8 mouse cellular contexts compared by ENCODE assay signal in the genomic region with DNA sequence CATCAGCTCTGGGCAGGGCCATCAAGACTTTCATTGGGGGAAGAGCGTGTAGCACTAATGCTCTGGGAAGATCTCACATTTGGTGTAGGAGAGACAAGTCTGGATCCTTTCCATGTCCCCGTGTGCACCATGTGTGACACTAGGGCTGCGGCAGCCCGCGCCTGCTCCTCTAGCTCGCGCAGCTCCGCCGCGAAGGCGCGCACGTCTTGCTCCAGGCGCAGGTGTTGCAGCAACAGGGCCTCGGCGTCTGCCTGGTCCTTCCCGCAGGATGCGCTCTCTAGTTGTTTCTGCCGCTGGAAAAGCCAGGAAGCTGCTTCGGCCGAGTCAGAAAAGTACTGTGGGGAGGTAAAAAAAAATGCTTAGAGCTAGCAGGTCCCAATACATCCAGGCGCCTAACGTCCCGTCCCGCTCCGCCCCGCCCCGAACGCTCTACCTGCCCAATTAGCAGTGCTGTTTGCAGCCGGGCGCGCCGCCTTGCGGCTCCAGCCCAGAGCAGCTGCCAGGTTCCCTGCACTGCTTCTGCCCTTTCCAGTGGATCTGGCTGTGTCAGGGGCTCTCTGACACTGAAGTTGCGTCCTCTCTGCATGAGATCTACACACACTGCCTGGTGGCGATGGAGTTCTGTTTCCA. TPM values are rescaled to one million over a fixed set of nuclear protein-coding genes. Genes with fewer than 3 reads are reported as not detected.
DNase-seq lines count a peak whose midpoint lies in the region; ATAC-seq and TF ChIP-seq lines count a peak whose summit lies in the region.

No protein-coding gene starts in this region.

- TF ChIP-seq CTCF in hindbrain, postnatal 0 days (IDR thresholded peaks at IDR 0.05; ENCODE audit: low read depth) = peak; percentile 73

- no peaks in the 10 kb centered on the region for H3K36me3 ChIP-seq in forebrain, embryonic 14.5 days (ENCODE audit: control insufficient read depth, insufficient read depth, low read length)
- no peaks in the 10 kb centered on the region for H3K36me3 ChIP-seq in hindbrain, postnatal 0 days (ENCODE audit: insufficient read depth, low read length)
- H3K36me3 ChIP-seq in limb, embryonic 11.5 days (ENCODE audit: control insufficient read depth, insufficient read depth, low read length) = no peaks in the 10 kb centered on the region
- H3K36me3 ChIP-seq in splenic B cell, adult 2 months (ENCODE audit: control insufficient read depth, insufficient read depth, low read length, poor library complexity, severe bottlenecking) = no peaks in the 10 kb centered on the region

- no peak overlapping the region for H3K27ac ChIP-seq in forebrain, embryonic 14.5 days (ENCODE audit: low read depth, low read length)
- no peak overlapping the region for H3K27ac ChIP-seq in hindbrain, postnatal 0 days
- H3K27ac ChIP-seq in limb, embryonic 11.5 days (replicated peaks; ENCODE audit: low read depth, low read length) = no peak overlapping the region

- peak; percentile 70 for DNase-seq in Muller cell, postnatal 12 days (ENCODE audit: inconsistent ontology term)
- peak; percentile 55 for DNase-seq in cerebellum, adult 11 months
- peak; percentile 59 for DNase-seq in forebrain, embryonic 14.5 days (ENCODE audit: low spot score)
- DNase-seq in hindbrain, postnatal 0 days (ENCODE audit: low spot score) = peak; percentile 71
- DNase-seq in limb, embryonic 11.5 days (ENCODE audit: low spot score) = peak; percentile 75
- DNase-seq in mesoderm, embryonic 11.5 days (ENCODE audit: low read depth, low spot score) = peak; percentile 39
- DNase-seq in splenic B cell, adult 2 months (ENCODE audit: low read depth, low spot score) = peak; percentile 48
- DNase-seq in layer of hippocampus, adult 9-10 months (ENCODE audit: low spot score) = no peak

- H3K4me3 ChIP-seq in forebrain, embryonic 14.5 days (ENCODE audit: low read depth, low read length) = peak overlapping the region; percentile 28
- H3K4me3 ChIP-seq in hindbrain, postnatal 0 days (ENCODE audit: low read length) = peak overlapping the region; percentile 37
- peak overlapping the region; percentile 26 for H3K4me3 ChIP-seq in limb, embryonic 11.5 days (ENCODE audit: low read depth, low read length)

- peak; percentile 63; the same call in 1 of the 2 replicates for ATAC-seq in forebrain, embryonic 14.5 days
- peak; percentile 80 for ATAC-seq in hindbrain, postnatal 0 days
- ATAC-seq in limb, embryonic 11.5 days (ENCODE audit: insufficient number of reproducible peaks, low FRiP score, low TSS enrichment, low read depth) = peak; percentile 31

- peak overlapping the region; percentile 55 for H3K4me2 ChIP-seq in forebrain, embryonic 14.5 days (ENCODE audit: low read length)
- peak overlapping the region; percentile 62 for H3K4me2 ChIP-seq in hindbrain, postnatal 0 days (ENCODE audit: low read depth, low read length)
- H3K4me2 ChIP-seq in limb, embryonic 11.5 days (ENCODE audit: low read depth, severe bottlenecking) = peak overlapping the region; percentile 45

- H3K4me1 ChIP-seq in forebrain, embryonic 14.5 days (ENCODE audit: control insufficient read depth, insufficient read depth, low read length) = no peaks in the 10 kb centered on the region; the same call in 1 of the 2 replicates
- H3K4me1 ChIP-seq in hindbrain, postnatal 0 days (ENCODE audit: insufficient read depth, low read length) = no peaks in the 10 kb centered on the region
- peaks cover 5% of the 10 kb centered on the region; the same call in 1 of the 2 replicates for H3K4me1 ChIP-seq in limb, embryonic 11.5 days (ENCODE audit: control insufficient read depth, insufficient read depth, low read length)

- 2% methylated on average over 36 of the region's 36 CpGs for WGBS in forebrain, embryonic 14.5 days
- WGBS in hindbrain, postnatal 0 days = under 1% methylated on average over 36 of the region's 36 CpGs
- WGBS in limb, embryonic 11.5 days = 2% methylated on average over 36 of the region's 36 CpGs

- H3K27me3 ChIP-seq in forebrain, embryonic 14.5 days (replicated peaks; ENCODE audit: control insufficient read depth, insufficient read depth, low read length) = peaks cover 17% of the 10 kb centered on the region
- H3K27me3 ChIP-seq in hindbrain, postnatal 0 days (ENCODE audit: insufficient read depth, low read length) = peaks cover 8% of the 10 kb centered on the region; the same call in 1 of the 2 replicates
- H3K27me3 ChIP-seq in limb, embryonic 11.5 days (ENCODE audit: control insufficient read depth, insufficient read depth, low read length) = peaks cover 15% of the 10 kb centered on the region
- no peaks in the 10 kb centered on the region for H3K27me3 ChIP-seq in splenic B cell, adult 2 months (ENCODE audit: control insufficient read depth, insufficient read depth, low read length, poor library complexity, severe bottlenecking)

- peak overlapping the region; percentile 10; the same call in 1 of the 2 replicates for H3K9ac ChIP-seq in forebrain, embryonic 14.5 days (ENCODE audit: low read length)
- H3K9ac ChIP-seq in hindbrain, postnatal 0 days (replicated peaks; ENCODE audit: low read length) = 0 out of 2 replicates have a peak overlapping the region, but pooled peaks have one; percentile 13
- H3K9ac ChIP-seq in limb, embryonic 11.5 days (ENCODE audit: low read length) = no peak overlapping the region

- no peaks in the 10 kb centered on the region for H3K9me3 ChIP-seq in forebrain, embryonic 14.5 days (replicated peaks; ENCODE audit: control insufficient read depth, low read length)
- H3K9me3 ChIP-seq in hindbrain, postnatal 0 days (ENCODE audit: low read length) = no peaks in the 10 kb centered on the region
- H3K9me3 ChIP-seq in limb, embryonic 11.5 days (ENCODE audit: control insufficient read depth, low read length) = no peaks in the 10 kb centered on the region

RNA-seq across cellular contexts. Expression of gene Pla2g4b, which starts 43.0 kb away (rescaled TPM):
- 1.5 TPM in 2 replicates for polyA plus RNA-seq in forebrain, embryonic 14.5 days (2014; fragmentation: Nextera tagmentation; extraction: Ambion mirVana)
- total RNA-seq in hindbrain, postnatal 0 days (2014; rRNA removed) = 5.5 and 12.3 TPM in 2 replicates
- 0.30 and 0.33 TPM in 2 replicates for polyA plus RNA-seq in hindbrain, postnatal 0 days (2015; fragmentation: Nextera tagmentation; extraction: Ambion mirVana)
- 1.4 and 1.9 TPM in 2 replicates for polyA plus RNA-seq in limb, embryonic 11.5 days (2014; fragmentation: Nextera tagmentation; extraction: Ambion mirVana)

RNA-seq across cellular contexts. Expression of gene Gm28042, which starts 48.9 kb away (rescaled TPM):
- polyA plus RNA-seq in forebrain, embryonic 14.5 days (2014; fragmentation: Nextera tagmentation; extraction: Ambion mirVana) = 1.9 and 4.2 TPM in 2 replicates
- 2.9 and 6.8 TPM in 2 replicates for total RNA-seq in hindbrain, postnatal 0 days (2014; rRNA removed)
- 1.3 and 1.8 TPM in 2 replicates for polyA plus RNA-seq in hindbrain, postnatal 0 days (2015; fragmentation: Nextera tagmentation; extraction: Ambion mirVana)
- polyA plus RNA-seq in limb, embryonic 11.5 days (2014; fragmentation: Nextera tagmentation; extraction: Ambion mirVana) = 1.6 and 3.5 TPM in 2 replicates

RNA-seq across cellular contexts. Expression of gene Jmjd7, which starts 48.9 kb away (rescaled TPM):
- 16.4 and 23.3 TPM in 2 replicates for polyA plus RNA-seq in forebrain, embryonic 14.5 days (2014; fragmentation: Nextera tagmentation; extraction: Ambion mirVana)
- total RNA-seq in hindbrain, postnatal 0 days (2014; rRNA removed) = 16.3 and 18.7 TPM in 2 replicates
- 20.0 and 20.3 TPM in 2 replicates for polyA plus RNA-seq in hindbrain, postnatal 0 days (2015; fragmentation: Nextera tagmentation; extraction: Ambion mirVana)
- 18.5 and 22.2 TPM in 2 replicates for polyA plus RNA-seq in limb, embryonic 11.5 days (2014; fragmentation: Nextera tagmentation; extraction: Ambion mirVana)
